Mouse (Mus musculus): ENCODE measurements around the gene Hist1h2bg.

DNA sequence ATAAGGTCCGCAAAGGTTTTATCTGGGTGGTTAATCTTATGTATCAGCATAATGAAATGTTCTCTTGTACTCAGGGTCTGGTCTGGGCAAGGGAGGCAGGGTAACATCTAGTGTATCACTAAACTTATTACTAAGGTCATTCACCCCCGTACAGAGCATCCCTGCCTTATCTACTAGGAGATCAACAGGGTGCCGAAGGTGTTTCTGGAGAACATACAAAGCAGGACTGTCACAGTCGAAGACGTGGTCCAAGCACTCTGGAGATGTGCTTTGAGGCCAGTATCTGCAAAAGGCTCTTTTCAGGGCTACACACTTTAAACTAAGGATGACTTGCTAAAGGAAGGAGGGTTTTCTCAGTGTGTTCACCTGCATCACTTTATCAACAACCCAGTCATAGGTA, 24.5 kb upstream of the Hist1h2bg start:
- TF ChIP-seq CTCF (IDR thresholded peaks at IDR 0.05; ENCODE audit: low read depth, low read length) (no peak), POLR2A (IDR thresholded peaks at IDR 0.05; ENCODE audit: borderline replicate concordance, low read depth, low read length) (no peak)
